ENCODE assay signal across 14 mouse cellular contexts in the genomic region with DNA sequence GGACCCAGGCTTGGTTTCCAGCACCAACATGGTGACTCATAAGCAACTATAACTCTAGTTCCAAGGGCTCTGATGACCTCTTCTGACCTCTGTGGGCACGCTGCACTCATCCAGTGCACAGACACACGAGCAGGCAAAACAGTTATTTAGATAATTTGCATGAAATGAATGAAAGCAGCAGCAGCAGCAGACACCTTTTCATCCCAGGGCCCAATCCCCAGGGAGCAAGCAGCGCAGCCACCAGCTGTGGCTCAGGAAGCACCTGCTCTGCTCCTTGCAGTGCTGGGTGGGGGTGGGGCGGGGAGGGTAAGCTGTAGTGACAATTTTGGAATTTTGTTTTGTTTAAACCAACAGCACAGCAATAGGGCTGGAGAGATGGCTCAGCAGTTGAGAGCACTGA. TPM values are rescaled to one million over a fixed set of nuclear protein-coding genes. Genes with fewer than 3 reads are reported as not detected.
DNase-seq lines count a peak whose midpoint lies in the region; TF ChIP-seq lines count a peak whose summit lies in the region.
"Had no signal": no experiment of that assay in that cellular context is flagged by ENCODE, and none has a peak within 500 bp of the region (broad histone marks: within the 10 kb centered on the region; RNA-seq: fewer than 3 reads in every experiment).

No protein-coding gene starts in this region.

- no peaks in the 10 kb centered on the region for H3K79me2 ChIP-seq in CH12.LX (replicated peaks; ENCODE audit: control insufficient read depth, extremely low read depth, insufficient read depth, poor library complexity, severe bottlenecking)

- H3K4me1 ChIP-seq in kidney, adult 2 months (ENCODE audit: control insufficient read depth, insufficient read depth, low read length): peaks cover 16% of the 10 kb centered on the region
- peaks cover 3 to 28% of the 10 kb centered on the region in 2 experiments; a peak in 2 of 4 replicates for H3K4me1 ChIP-seq in CH12.LX (ENCODE audit: control insufficient read depth in 1 of 2, insufficient read depth in 2 of 2)
- H3K4me1 ChIP-seq: heart, embryonic 15.5 days had no signal

- dilution Hi-C loops in CH12.LX (cut with MboI; ENCODE audit: extremely low pct_ligation_motif_present, extremely low pct_unique_long_range_greater_than_20kb, low sequenced_read_pairs): no loop called here

- TF ChIP-seq POLR2A in kidney, adult 2 months (IDR thresholded peaks at IDR 0.05; ENCODE audit: low read depth, low read length): no peak
- TF ChIP-seq POLR2A in CH12.LX (IDR thresholded peaks at IDR 0.05; ENCODE audit: low read depth, low read length): no peak
- no peak for TF ChIP-seq POLR2A in brain, embryonic 14.5 days (IDR thresholded peaks at IDR 0.05; ENCODE audit: borderline replicate concordance, extremely low read depth, insufficient read depth, insufficient read length, poor library complexity, severe bottlenecking)

- H3K4me3 ChIP-seq in kidney, adult 2 months (ENCODE audit: insufficient read depth, low read depth, low read length): no peak overlapping the region
- no peak overlapping the region for H3K4me3 ChIP-seq in CH12.LX (replicated peaks in 1 of 3; ENCODE audit: low read depth in 2 of 3, low read length in 2 of 3, poor library complexity in 1 of 3)
- H3K4me3 ChIP-seq: heart, embryonic 15.5 days had no signal

- peak; percentile 16; the same call in 1 of the 2 replicates for TF ChIP-seq EP300 in CH12.LX (IDR thresholded peaks at IDR 0.05; ENCODE audit: low read length)

- no peaks in the 10 kb centered on the region; the same call in 1 of the 2 replicates for H3K36me3 ChIP-seq in kidney, adult 2 months (ENCODE audit: control insufficient read depth, insufficient read depth, low read length)
- H3K36me3 ChIP-seq in CH12.LX (replicated peaks in 1 of 2; ENCODE audit: control insufficient read depth in 1 of 2, insufficient read depth in 1 of 2, low read length in 1 of 2): no peaks in the 10 kb centered on the region

- H3K27ac ChIP-seq in kidney, adult 2 months (ENCODE audit: insufficient read depth, low read depth, low read length): peak overlapping the region; percentile 87
- H3K27ac ChIP-seq in CH12.LX (ENCODE audit: insufficient read depth, low read depth): no peak overlapping the region
- H3K27ac ChIP-seq: heart, embryonic 15.5 days; liver, embryonic 14.5 days had no signal

- H3K4me2 ChIP-seq in CH12.LX (ENCODE audit: insufficient read depth, low read depth, poor library complexity, severe bottlenecking): no peak overlapping the region
- H3K4me2 ChIP-seq: heart, embryonic 15.5 days had no signal

- H3K9ac ChIP-seq in CH12.LX (ENCODE audit: insufficient read depth, low read depth): no peak overlapping the region
- H3K9ac ChIP-seq: heart, embryonic 15.5 days; liver, embryonic 14.5 days had no signal

- no peak for TF ChIP-seq RAD21 in CH12.LX (IDR thresholded peaks at IDR 0.05; ENCODE audit: low read depth, low read length)

- DNase-seq in kidney, adult 2 months: no peak
- no peak for DNase-seq in kidney, postnatal 4 days
- DNase-seq in CH12.LX (ENCODE audit: extremely low read depth): peak; percentile 57
- DNase-seq in brain, embryonic 14.5 days (ENCODE audit: low read depth): peak; percentile 48
- peak; percentile 34 for DNase-seq in mesoderm, embryonic 11.5 days (ENCODE audit: low read depth, low spot score)
- no peak for DNase-seq in lung, postnatal 14 days
- DNase-seq in urinary bladder, adult 18-20 months (ENCODE audit: low spot score in 2 of 2): no peak
- DNase-seq in left cerebral cortex, adult 8-10 months (ENCODE audit: low spot score in 2 of 2): no peak
- DNase-seq: cerebellum, adult 18-20 months; gastrocnemius, postnatal 25 days; lung, postnatal 4 days; retina, postnatal 1 day had no signal

- no peaks in the 10 kb centered on the region for H3K27me3 ChIP-seq in kidney, adult 2 months (replicated peaks; ENCODE audit: control insufficient read depth, insufficient read depth, low read length)
- no peaks in the 10 kb centered on the region for H3K27me3 ChIP-seq in CH12.LX (replicated peaks)
- H3K27me3 ChIP-seq: heart, embryonic 15.5 days had no signal

- in situ Hi-C loops in CH12.LX (cut with MboI; ENCODE audit: low pct_ligation_motif_present, low pct_unique_long_range_greater_than_20kb, low sequenced_read_pairs): no loop called here

- peaks cover 18% of the 10 kb centered on the region for H3K9me3 ChIP-seq in CH12.LX (replicated peaks; ENCODE audit: low read length)
- H3K9me3 ChIP-seq: heart, embryonic 15.5 days had no signal

- no peak for TF ChIP-seq CTCF in kidney, adult 2 months (conservative IDR thresholded peaks at IDR 0.05; ENCODE audit: insufficient read depth, insufficient read length, low read depth, low read length)
- no peak for TF ChIP-seq CTCF in CH12.LX (conservative IDR thresholded peaks at IDR 0.05 in 1 of 2, IDR thresholded peaks at IDR 0.05 in 1 of 2; ENCODE audit: low read depth in 2 of 2, low read length in 2 of 2)
- TF ChIP-seq CTCF in brain, embryonic 14.5 days (IDR thresholded peaks at IDR 0.05; ENCODE audit: borderline replicate concordance, extremely low read depth, insufficient read depth, insufficient read length): no peak

- WGBS in kidney, adult 2 months: 64% methylated on average over 4 of the region's 4 CpGs

TF ChIP-seq in CH12.LX, 34 proteins besides CTCF, POLR2A, EP300 and RAD21:
- TF ChIP-seq MEF2A (IDR thresholded peaks at IDR 0.05; ENCODE audit: borderline replicate concordance, low read depth, low read length): no peak
- peak; percentile 64 for TF ChIP-seq BHLHE40 (IDR thresholded peaks at IDR 0.05; ENCODE audit: low read depth, low read length)
- no peak for TF ChIP-seq JUN (IDR thresholded peaks at IDR 0.05; ENCODE audit: insufficient read depth, low read depth, low read length)
- no peak for TF ChIP-seq MXI1 (IDR thresholded peaks at IDR 0.05; ENCODE audit: low read depth, low read length)
TF ChIP-seq in CH12.LX: peak in this region for 1.

RNA-seq across cellular contexts. Expression of a gene that starts 29.7 kb away (rescaled TPM):
- 240 and 258 TPM in 2 replicates for polyA plus RNA-seq in kidney, adult 2 months (2012; rRNA removed)
- 5.9 and 8.1 TPM in 2 replicates for total RNA-seq in CH12.LX (2012; rRNA removed)
- 1.00 and 1.7 TPM in 2 replicates for total RNA-seq in CH12.LX (2014; rRNA removed)
- 1.7 and 1.8 TPM in 2 replicates for polyA plus RNA-seq in CH12.LX (2012; ENCODE audit: insufficient read length, low read depth)
- 195 and 216 TPM in 2 replicates for polyA plus RNA-seq in brain, embryonic 14.5 days (2012; rRNA removed)
- total RNA-seq in left cerebral cortex, adult 8-10 months (2022): 100 to 1,000 TPM; 123 to 134 (median 128) TPM

RNA-seq across cellular contexts. Expression of a gene that starts 30.5 kb away (rescaled TPM):
- 382 and 459 TPM in 2 replicates for polyA plus RNA-seq in kidney, adult 2 months (2012; rRNA removed)
- total RNA-seq in CH12.LX (2012; rRNA removed) (0.50 and 1.1 TPM in 2 replicates), CH12.LX (2014; rRNA removed) (not detected in 2 replicates)
- polyA plus RNA-seq in CH12.LX (2012; ENCODE audit: insufficient read length, low read depth): 0.26 and 0.29 TPM in 2 replicates
- polyA plus RNA-seq in brain, embryonic 14.5 days (2012; rRNA removed): 42.8 and 44.8 TPM in 2 replicates
- 10 to 100 TPM; 25.9 to 28.5 (median 27.1) TPM for total RNA-seq in left cerebral cortex, adult 8-10 months (2022)

Comparison
In these comparisons a context has a peak if more than half of its experiments do, and no peak if none do; other contexts are left out.
1. DNase-seq: peak in CH12.LX (single experiment), brain, embryonic 14.5 days (single experiment) and mesoderm, embryonic 11.5 days (single experiment); none in kidney, adult 2 months (single experiment), kidney, postnatal 4 days (0 of 2), lung, postnatal 14 days (single experiment), urinary bladder, adult 18-20 months (0 of 2) and left cerebral cortex, adult 8-10 months (0 of 2).
2. RNA of a gene that starts 29.7 kb away (polyA plus RNA-seq): 240 to 258 TPM in kidney, adult 2 months and 195 to 216 TPM in brain, embryonic 14.5 days; 1.7 to 1.8 TPM in CH12.LX; every median in the first group is over 10 times any median in the second.
3. RNA of a gene that starts 30.5 kb away (polyA plus RNA-seq): 382 to 459 TPM in kidney, adult 2 months and 42.8 to 44.8 TPM in brain, embryonic 14.5 days; 0.26 to 0.29 TPM in CH12.LX; every median in the first group is over 10 times any median in the second.